ENCODE assay signal across 8 mouse cellular contexts in the genomic region with DNA sequence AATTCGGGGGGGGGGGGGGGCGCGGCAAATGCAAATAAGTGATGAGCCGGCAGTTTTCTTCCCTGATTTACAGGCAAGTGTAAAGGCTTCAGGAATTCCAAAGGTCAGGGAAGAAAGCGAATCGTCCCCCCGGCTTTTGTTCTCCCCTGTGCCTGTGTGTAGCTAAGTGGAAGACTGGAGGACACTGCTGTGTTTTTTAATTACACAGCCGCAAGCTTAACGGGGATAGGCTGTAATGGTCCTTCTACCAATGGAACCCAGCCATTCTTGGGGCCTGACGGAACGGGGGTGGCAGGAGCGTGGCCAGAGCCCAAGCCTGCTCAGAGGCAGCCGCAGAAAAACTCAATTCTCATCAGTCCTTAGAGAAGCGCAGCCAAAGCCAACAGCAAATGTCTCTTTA. TPM values are rescaled to one million over a fixed set of nuclear protein-coding genes. Genes with fewer than 3 reads are reported as not detected.
DNase-seq lines count a peak whose midpoint lies in the region; ATAC-seq and TF ChIP-seq lines count a peak whose summit lies in the region.

No protein-coding gene starts in this region.

- H3K4me2 ChIP-seq in hindbrain, postnatal 0 days (ENCODE audit: low read depth, low read length), result peak overlapping the region; percentile 69
- peak overlapping the region; percentile 100 for H3K4me2 ChIP-seq in liver, postnatal 0 days (ENCODE audit: low read depth, low read length)

- H3K4me3 ChIP-seq in spleen, adult 2 months (ENCODE audit: extremely low read depth, insufficient read depth, insufficient read length), result peak overlapping the region; percentile 75
- peak overlapping the region; percentile 70 for H3K4me3 ChIP-seq in hindbrain, postnatal 0 days (ENCODE audit: low read length)
- H3K4me3 ChIP-seq in liver, postnatal 0 days (ENCODE audit: low read depth, low read length), result peak overlapping the region; percentile 90

- DNase-seq in frontal cortex, postnatal 25 days (ENCODE audit: low spot score in 2 of 2), result no peak
- no peak for DNase-seq in spleen, adult 2 months (ENCODE audit: low read depth in 1 of 2, low spot score in 2 of 2)
- DNase-seq in spleen, postnatal 10 days (ENCODE audit: low spot score in 2 of 2), result no peak
- DNase-seq in hindbrain, postnatal 0 days (ENCODE audit: low spot score), result peak; percentile 72
- no peak for DNase-seq in liver, postnatal 0 days
- DNase-seq in thymus, postnatal 14 days, result no peak
- no peak for DNase-seq in left cerebral cortex, postnatal 10 days (ENCODE audit: extremely low spot score in 1 of 2, low spot score in 2 of 2)

- H3K9me3 ChIP-seq in hindbrain, postnatal 0 days (ENCODE audit: low read length), result no peaks in the 10 kb centered on the region
- H3K9me3 ChIP-seq in liver, postnatal 0 days (ENCODE audit: low read length), result no peaks in the 10 kb centered on the region

- no peak for TF ChIP-seq POLR2A in spleen, adult 2 months (IDR thresholded peaks at IDR 0.05; ENCODE audit: low read depth, low read length)

- H3K27ac ChIP-seq in spleen, adult 2 months (ENCODE audit: insufficient read depth, low read length), result peak overlapping the region; percentile 44; the same call in 1 of the 2 replicates
- peak overlapping the region; percentile 48; the same call in 1 of the 2 replicates for H3K27ac ChIP-seq in hindbrain, postnatal 0 days
- H3K27ac ChIP-seq in liver, postnatal 0 days (ENCODE audit: low read depth), result peak overlapping the region; percentile 41; the same call in 1 of the 2 replicates

- intact Hi-C loops in left cerebral cortex, postnatal 10 days (cut with DNase I), result loop anchor here (5.0 kb wide), 1 partner anchor 40 kb away; no protein-coding TSS in a partner anchor

- TF ChIP-seq EP300 in liver, postnatal 0 days (IDR thresholded peaks at IDR 0.05; ENCODE audit: low read depth), result no peak

- H3K4me1 ChIP-seq in spleen, adult 2 months (ENCODE audit: control insufficient read depth, insufficient read depth, insufficient read length), result peaks cover 16% of the 10 kb centered on the region; the same call in 1 of the 2 replicates
- 0 out of 2 replicates have a peak, but pooled peaks cover 4% of the 10 kb centered on the region for H3K4me1 ChIP-seq in hindbrain, postnatal 0 days (ENCODE audit: insufficient read depth, low read length)
- peaks cover 43% of the 10 kb centered on the region for H3K4me1 ChIP-seq in liver, postnatal 0 days (ENCODE audit: insufficient read depth)

- no peak for TF ChIP-seq CTCF in spleen, adult 2 months (IDR thresholded peaks at IDR 0.05; ENCODE audit: extremely low read depth, insufficient read depth, insufficient read length, insufficient replicate concordance)
- TF ChIP-seq CTCF in hindbrain, postnatal 0 days (IDR thresholded peaks at IDR 0.05; ENCODE audit: low read depth), result no peak
- TF ChIP-seq CTCF in liver, postnatal 0 days (IDR thresholded peaks at IDR 0.05; ENCODE audit: low read depth), result no peak

- WGBS in spleen, adult 2 months, result 56% methylated on average over 14 of the region's 14 CpGs
- 2% methylated on average over 14 of the region's 14 CpGs for WGBS in hindbrain, postnatal 0 days
- whole genome bisulfite sequencing in liver, postnatal 0 days (ENCODE audit: insufficient replicate concordance), result 35% methylated on average over 12 of the region's 14 CpGs

- peak; percentile 22; the same call in 1 of the 2 replicates for ATAC-seq in frontal cortex, adult (ENCODE audit: low TSS enrichment)
- ATAC-seq in hindbrain, postnatal 0 days, result peak; percentile 16; the same call in 1 of the 2 replicates
- no peak for ATAC-seq in liver, postnatal 0 days

- H3K36me3 ChIP-seq in spleen, adult 2 months (ENCODE audit: control insufficient read depth, insufficient read depth, low read length), result no peaks in the 10 kb centered on the region
- H3K36me3 ChIP-seq in hindbrain, postnatal 0 days (ENCODE audit: insufficient read depth, low read length), result no peaks in the 10 kb centered on the region
- H3K36me3 ChIP-seq in liver, postnatal 0 days (replicated peaks; ENCODE audit: insufficient read depth, low read length), result 0 out of 2 replicates have a peak, but pooled peaks cover 2% of the 10 kb centered on the region

- H3K27me3 ChIP-seq in spleen, adult 2 months (ENCODE audit: control insufficient read depth, insufficient read depth, low read length), result no peaks in the 10 kb centered on the region
- H3K27me3 ChIP-seq in hindbrain, postnatal 0 days (ENCODE audit: insufficient read depth, low read length), result no peaks in the 10 kb centered on the region
- H3K27me3 ChIP-seq in liver, postnatal 0 days (ENCODE audit: insufficient read depth, low read length), result no peaks in the 10 kb centered on the region

- peak overlapping the region; percentile 10 for H3K9ac ChIP-seq in hindbrain, postnatal 0 days (replicated peaks; ENCODE audit: low read length)
- H3K9ac ChIP-seq in liver, postnatal 0 days (replicated peaks), result peak overlapping the region; percentile 88

RNA-seq across cellular contexts. Expression of gene Ccdc88c, which starts 1.9 kb away (rescaled TPM):
- polyA plus RNA-seq in spleen, adult 2 months (2012; rRNA removed), result 48.3 and 51.8 TPM in 2 replicates
- 17.7 and 23.3 TPM in 2 replicates for total RNA-seq in hindbrain, postnatal 0 days (2014; rRNA removed)
- 11.2 and 13.0 TPM in 2 replicates for polyA plus RNA-seq in hindbrain, postnatal 0 days (2015; fragmentation: Nextera tagmentation; extraction: Ambion mirVana)
- polyA plus RNA-seq in liver, postnatal 0 days (2015; fragmentation: Nextera tagmentation; extraction: Ambion mirVana), result 3.6 and 4.2 TPM in 2 replicates
- total RNA-seq in left cerebral cortex, postnatal 10 days (2021), result 10 to 100 TPM; 26.3 TPM

RNA-seq across cellular contexts. Expression of gene Ppp4r3a, which starts 56.6 kb away (rescaled TPM):
- 10.9 and 13.5 TPM in 2 replicates for polyA plus RNA-seq in spleen, adult 2 months (2012; rRNA removed)
- total RNA-seq in hindbrain, postnatal 0 days (2014; rRNA removed), result 28.9 and 30.4 TPM in 2 replicates
- 15.8 and 16.3 TPM in 2 replicates for polyA plus RNA-seq in hindbrain, postnatal 0 days (2015; fragmentation: Nextera tagmentation; extraction: Ambion mirVana)
- polyA plus RNA-seq in liver, postnatal 0 days (2015; fragmentation: Nextera tagmentation; extraction: Ambion mirVana), result 14.1 and 15.2 TPM in 2 replicates
- 10 to 100 TPM; 38.0 to 39.5 TPM for total RNA-seq in left cerebral cortex, postnatal 10 days (2021)
